Mouse (Mus musculus): ENCODE data around the gene Srbd1. TPM values are rescaled to one million over a fixed set of nuclear protein-coding genes. Genes with fewer than 3 reads are reported as not detected.
A peak's percentile ranks its signal among the peaks of the same experiment; 100 is the strongest.

Gene Srbd1
- polyA plus RNA-seq, 2 experiments: 8.1 to 10.2 TPM

GRCm38 (mm10) chr17:86144537-86145078 lies 367 bp downstream of the Srbd1 start:
- Histone ChIP-seq H3K27ac (replicated peaks; ENCODE audit: low read depth, low read length) (no peak overlapping the region), H3K36me3 (ENCODE audit: control insufficient read depth, insufficient read depth, low read length) (no peaks in the 10 kb centered on the region; the same call in 1 of the 2 replicates), H3K4me3 (replicated peaks; ENCODE audit: low read length) (peak overlapping the region; percentile 70), H3K4me2 (replicated peaks; ENCODE audit: low read depth, low read length, severe bottlenecking) (peak overlapping the region; percentile 89), H3K9me3 (ENCODE audit: control insufficient read depth, low read length) (no peaks in the 10 kb centered on the region), H3K9ac (ENCODE audit: low read depth, low read length, severe bottlenecking) (peak overlapping the region; percentile 69), H3K27me3 (ENCODE audit: control insufficient read depth, insufficient read depth, low read length) (no peaks in the 10 kb centered on the region), H3K4me1 (ENCODE audit: control insufficient read depth, insufficient read depth, low read length) (peaks cover 11% of the 10 kb centered on the region)
- no peak for DNase-seq (ENCODE audit: low spot score)
- TF ChIP-seq POLR2A (IDR thresholded peaks at IDR 0.05; ENCODE audit: borderline replicate concordance, extremely low read depth, insufficient read depth, insufficient read length): no peak
- WGBS: under 1% methylated on average over 32 of the region's 33 CpGs
- peak; percentile 74 for ATAC-seq (ENCODE audit: low FRiP score, low read depth)

DNA sequence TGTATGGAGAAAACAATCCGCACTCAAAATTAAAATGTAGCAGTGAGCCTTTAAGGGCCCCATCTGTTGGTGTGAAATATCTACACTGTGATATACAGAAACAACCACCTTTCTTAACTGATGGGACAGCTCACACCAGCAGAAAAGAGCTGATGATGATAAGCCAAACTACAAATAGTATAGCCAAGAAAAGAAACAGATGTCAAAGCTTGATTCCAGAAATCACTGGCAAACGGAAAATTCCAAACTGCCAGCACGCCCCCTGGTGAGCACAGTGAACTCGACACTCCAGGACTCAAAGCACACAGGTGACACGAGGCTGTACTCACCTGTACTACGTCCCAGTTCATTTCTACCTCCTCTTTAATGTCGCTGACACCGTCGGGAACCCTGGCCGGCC lies 9.1 kb downstream of the Srbd1 start:
- Histone ChIP-seq H3K9me3 (ENCODE audit: control insufficient read depth, low read length) (no peaks in the 10 kb centered on the region), H3K27ac (replicated peaks; ENCODE audit: low read depth, low read length) (no peak overlapping the region), H3K36me3 (ENCODE audit: control insufficient read depth, insufficient read depth, low read length) (peaks cover 57% of the 10 kb centered on the region), H3K27me3 (ENCODE audit: control insufficient read depth, insufficient read depth, low read length) (no peaks in the 10 kb centered on the region), H3K4me2 (replicated peaks; ENCODE audit: low read depth, low read length, severe bottlenecking) (no peak overlapping the region), H3K4me3 (replicated peaks; ENCODE audit: low read length) (no peak overlapping the region), H3K4me1 (ENCODE audit: control insufficient read depth, insufficient read depth, low read length) (no peaks in the 10 kb centered on the region), H3K9ac (ENCODE audit: low read depth, low read length, severe bottlenecking) (no peak overlapping the region)
- ATAC-seq (ENCODE audit: low FRiP score, low read depth) (no peak), DNase-seq (ENCODE audit: low spot score) (no peak)
- TF ChIP-seq POLR2A (IDR thresholded peaks at IDR 0.05; ENCODE audit: borderline replicate concordance, extremely low read depth, insufficient read depth, insufficient read length): no peak
- WGBS: 77% methylated on average over 10 of the region's 10 CpGs

DNA sequence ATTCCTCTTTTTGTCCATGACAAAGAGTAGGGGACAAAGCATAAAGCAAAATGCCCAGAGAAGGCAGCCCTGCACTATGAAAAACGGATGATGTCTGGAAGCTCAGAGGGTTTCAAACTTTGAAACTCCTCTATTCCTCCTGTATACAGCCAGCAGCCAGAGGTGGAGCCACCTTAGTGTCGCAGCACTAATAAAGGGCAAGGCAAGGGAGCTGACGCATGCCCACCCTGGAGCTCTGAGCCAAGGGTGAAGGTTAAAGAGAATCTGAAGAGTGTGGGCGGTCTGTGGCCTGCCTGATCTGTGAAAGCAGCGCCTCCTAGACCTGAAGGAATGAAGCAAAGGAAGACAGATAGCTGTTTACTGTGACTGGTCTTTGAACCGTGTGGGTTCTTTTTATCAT lies 10.5 kb downstream of the Srbd1 start:
- no peak for ATAC-seq (ENCODE audit: low FRiP score, low read depth)

GRCm38 (mm10) chr17:86132534-86132933 lies 12.4 kb downstream of the Srbd1 start:
- 68% methylated on average over 5 of the region's 5 CpGs for WGBS
- no peak for DNase-seq (ENCODE audit: low spot score)
- no peak for TF ChIP-seq POLR2A (IDR thresholded peaks at IDR 0.05; ENCODE audit: borderline replicate concordance, extremely low read depth, insufficient read depth, insufficient read length)
- Histone ChIP-seq H3K36me3 (ENCODE audit: control insufficient read depth, insufficient read depth, low read length) (peaks cover 61% of the 10 kb centered on the region), H3K9ac (ENCODE audit: low read depth, low read length, severe bottlenecking) (no peak overlapping the region), H3K4me2 (replicated peaks; ENCODE audit: low read depth, low read length, severe bottlenecking) (no peak overlapping the region), H3K9me3 (ENCODE audit: control insufficient read depth, low read length) (no peaks in the 10 kb centered on the region), H3K27ac (replicated peaks; ENCODE audit: low read depth, low read length) (no peak overlapping the region), H3K4me3 (replicated peaks; ENCODE audit: low read length) (no peak overlapping the region), H3K4me1 (ENCODE audit: control insufficient read depth, insufficient read depth, low read length) (no peaks in the 10 kb centered on the region), H3K27me3 (ENCODE audit: control insufficient read depth, insufficient read depth, low read length) (no peaks in the 10 kb centered on the region)
- no peak for ATAC-seq (ENCODE audit: low FRiP score, low read depth)

More for the DNA sequence above, 10.5 kb downstream of the Srbd1 start:
- H3K27ac ChIP-seq (replicated peaks; ENCODE audit: low read depth, low read length): no peak overlapping the region
- no peaks in the 10 kb centered on the region for H3K4me1 ChIP-seq (ENCODE audit: control insufficient read depth, insufficient read depth, low read length)
- DNase-seq (ENCODE audit: low spot score): no peak
- H3K9ac ChIP-seq (ENCODE audit: low read depth, low read length, severe bottlenecking): no peak overlapping the region
- H3K36me3 ChIP-seq (ENCODE audit: control insufficient read depth, insufficient read depth, low read length): peaks cover 65% of the 10 kb centered on the region
- TF ChIP-seq POLR2A (IDR thresholded peaks at IDR 0.05; ENCODE audit: borderline replicate concordance, extremely low read depth, insufficient read depth, insufficient read length): no peak
- H3K27me3 ChIP-seq (ENCODE audit: control insufficient read depth, insufficient read depth, low read length): no peaks in the 10 kb centered on the region
- no peak overlapping the region for H3K4me3 ChIP-seq (replicated peaks; ENCODE audit: low read length)
- no peaks in the 10 kb centered on the region for H3K9me3 ChIP-seq (ENCODE audit: control insufficient read depth, low read length)
- WGBS: 85% methylated on average over 6 of the region's 6 CpGs
- H3K4me2 ChIP-seq (replicated peaks; ENCODE audit: low read depth, low read length, severe bottlenecking): no peak overlapping the region

DNA sequence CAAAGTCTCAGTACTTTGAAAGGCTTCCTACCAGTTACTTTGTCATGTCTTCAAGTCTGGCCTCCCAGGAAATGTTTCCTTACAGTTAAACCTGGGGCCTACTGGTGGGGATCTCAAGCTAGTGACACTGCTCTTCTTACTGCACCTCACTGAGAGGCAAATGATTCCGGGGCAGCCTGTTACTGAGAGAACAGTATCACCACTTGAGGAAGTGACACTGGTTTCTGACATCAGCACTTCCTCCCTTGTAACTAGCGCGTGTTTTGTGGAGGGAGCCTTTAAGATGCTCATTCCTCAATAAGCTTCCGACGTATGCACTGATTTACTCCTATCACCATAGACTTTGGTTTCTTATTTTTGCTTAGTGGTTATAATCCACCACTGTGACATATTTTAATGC lies 16.8 kb downstream of the Srbd1 start:
- no peak for TF ChIP-seq POLR2A (IDR thresholded peaks at IDR 0.05; ENCODE audit: borderline replicate concordance, extremely low read depth, insufficient read depth, insufficient read length)
- ATAC-seq (ENCODE audit: low FRiP score, low read depth): no peak
- WGBS: 92% methylated on average over 5 of the region's 5 CpGs
- no peaks in the 10 kb centered on the region for H3K9me3 ChIP-seq (ENCODE audit: control insufficient read depth, low read length)
- no peak for DNase-seq (ENCODE audit: low spot score)
- H3K27ac ChIP-seq (replicated peaks; ENCODE audit: low read depth, low read length): no peak overlapping the region
- H3K36me3 ChIP-seq (ENCODE audit: control insufficient read depth, insufficient read depth, low read length): peaks cover 54% of the 10 kb centered on the region
- no peak overlapping the region for H3K4me2 ChIP-seq (replicated peaks; ENCODE audit: low read depth, low read length, severe bottlenecking)
- no peak overlapping the region for H3K4me3 ChIP-seq (replicated peaks; ENCODE audit: low read length)
- no peaks in the 10 kb centered on the region for H3K4me1 ChIP-seq (ENCODE audit: control insufficient read depth, insufficient read depth, low read length)
- H3K9ac ChIP-seq (ENCODE audit: low read depth, low read length, severe bottlenecking): no peak overlapping the region
- H3K27me3 ChIP-seq (ENCODE audit: control insufficient read depth, insufficient read depth, low read length): no peaks in the 10 kb centered on the region

- 80% methylated on average over 5 of the region's 5 CpGs for WGBS
- ATAC-seq (ENCODE audit: low FRiP score, low read depth): no peak
- H3K36me3 ChIP-seq (ENCODE audit: control insufficient read depth, insufficient read depth, low read length): peaks cover 55% of the 10 kb centered on the region
Observed at GRCm38 (mm10) chr17:86125908-86126307, 19.1 kb downstream of the Srbd1 start.

More at GRCm38 (mm10) chr17:86125908-86126307, 19.1 kb downstream of the Srbd1 start:
- Histone ChIP-seq H3K9ac (ENCODE audit: low read depth, low read length, severe bottlenecking) (no peak overlapping the region), H3K27me3 (ENCODE audit: control insufficient read depth, insufficient read depth, low read length) (no peaks in the 10 kb centered on the region), H3K27ac (replicated peaks; ENCODE audit: low read depth, low read length) (no peak overlapping the region), H3K4me3 (replicated peaks; ENCODE audit: low read length) (no peak overlapping the region), H3K9me3 (ENCODE audit: control insufficient read depth, low read length) (no peaks in the 10 kb centered on the region), H3K4me2 (replicated peaks; ENCODE audit: low read depth, low read length, severe bottlenecking) (no peak overlapping the region), H3K4me1 (ENCODE audit: control insufficient read depth, insufficient read depth, low read length) (no peaks in the 10 kb centered on the region)
- DNase-seq (ENCODE audit: low spot score): no peak
- TF ChIP-seq POLR2A (IDR thresholded peaks at IDR 0.05; ENCODE audit: borderline replicate concordance, extremely low read depth, insufficient read depth, insufficient read length): no peak

Data from limb, embryonic 14.5 days (tissue).